Mouse (Mus musculus) embryo, embryonic 11.5 days (tissue): ENCODE measurements around the gene Ggcx.
"Not testable (repeated sequence)": the region's sequence is repeated elsewhere in the genome, so short reads cannot be mapped to it uniquely, and the experiment has no call there.

Source experiments
- DNase-seq: peaks from one replicate; pipeline ENCODE4 v3.0.0-alpha.2; 2012; ENCODE audit warnings: low read depth, low spot score

Gene Ggcx

DNA sequence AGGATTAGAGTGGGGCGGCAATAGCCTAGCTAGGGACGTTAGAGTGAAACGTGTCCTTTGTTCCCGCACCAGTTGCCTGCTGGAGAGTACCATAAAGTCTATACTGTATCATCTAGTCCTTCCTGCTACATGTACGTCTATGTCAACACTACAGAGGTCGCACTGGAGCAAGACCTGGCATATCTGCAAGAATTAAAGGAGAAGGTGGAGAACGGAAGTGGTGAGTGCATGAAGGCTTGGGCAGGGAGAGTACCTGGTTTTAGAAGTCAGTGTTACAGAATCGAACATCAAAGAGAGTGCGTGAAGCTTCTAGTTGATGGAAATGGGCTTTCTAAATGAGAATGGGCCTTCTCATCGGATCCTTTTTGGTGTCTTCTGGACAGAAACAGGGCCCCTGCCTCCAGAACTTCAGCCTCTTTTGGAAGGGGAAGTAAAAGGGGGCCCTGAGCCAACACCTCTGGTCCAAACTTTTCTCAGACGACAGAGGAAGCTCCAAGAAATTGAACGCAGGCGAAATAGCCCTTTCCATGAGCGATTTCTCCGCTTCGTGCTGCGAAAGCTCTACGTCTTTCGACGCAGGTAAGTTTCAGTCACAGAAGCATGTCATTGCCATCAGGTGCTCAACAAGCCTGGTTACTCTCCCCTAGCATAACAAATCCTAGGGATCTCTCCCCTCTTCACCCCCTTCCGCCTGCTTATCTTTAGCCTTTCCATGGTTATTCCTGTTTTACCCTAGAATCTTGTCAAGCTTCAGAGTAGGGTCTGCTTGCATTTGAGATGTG is 15.1 kb downstream of the Ggcx start:
- no peak for DNase-seq

DNA sequence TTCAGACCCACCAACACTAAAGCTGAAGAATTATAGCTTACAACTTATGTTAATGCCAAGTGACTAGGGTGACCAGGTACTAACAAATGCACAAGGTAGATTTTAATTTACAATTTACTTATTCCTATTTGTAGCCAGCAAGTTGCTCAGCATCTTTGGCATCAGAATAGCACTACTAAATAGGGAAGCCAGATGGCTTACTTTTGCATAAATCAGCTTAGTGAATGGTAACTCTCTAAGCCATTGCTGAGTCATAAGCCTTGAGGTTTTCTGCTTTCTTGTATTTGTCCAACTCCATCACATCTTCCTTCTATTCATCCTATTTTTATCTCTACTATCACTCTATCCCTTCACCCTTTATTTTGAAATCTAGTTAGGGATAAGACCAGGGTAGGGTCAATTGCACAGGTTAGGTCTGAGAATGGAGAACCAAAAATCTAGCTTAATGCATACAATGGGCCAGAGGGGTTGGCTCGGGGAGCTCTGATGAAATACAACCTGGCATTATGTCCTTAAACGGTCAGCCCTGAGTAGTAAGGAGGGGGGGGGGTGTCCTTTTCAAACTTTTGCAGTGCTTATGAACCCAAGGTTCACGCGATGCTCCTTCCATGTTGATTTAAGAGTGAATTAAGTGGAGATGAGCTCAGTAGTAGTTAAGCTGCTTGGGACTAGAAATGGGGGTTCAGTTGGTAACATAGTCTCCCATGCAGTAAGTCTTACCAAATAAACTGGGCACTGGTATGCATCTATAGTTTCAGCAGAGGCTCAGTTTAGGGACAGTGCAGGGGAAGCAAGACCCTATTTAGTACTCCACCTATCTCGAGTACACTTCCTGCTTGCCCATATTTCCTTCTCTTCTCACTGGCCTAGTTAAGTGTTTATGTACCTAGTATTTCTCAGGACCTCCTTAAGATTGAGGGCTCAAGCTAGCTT is 17.1 kb downstream of the Ggcx start:
- no peak for DNase-seq

DNA sequence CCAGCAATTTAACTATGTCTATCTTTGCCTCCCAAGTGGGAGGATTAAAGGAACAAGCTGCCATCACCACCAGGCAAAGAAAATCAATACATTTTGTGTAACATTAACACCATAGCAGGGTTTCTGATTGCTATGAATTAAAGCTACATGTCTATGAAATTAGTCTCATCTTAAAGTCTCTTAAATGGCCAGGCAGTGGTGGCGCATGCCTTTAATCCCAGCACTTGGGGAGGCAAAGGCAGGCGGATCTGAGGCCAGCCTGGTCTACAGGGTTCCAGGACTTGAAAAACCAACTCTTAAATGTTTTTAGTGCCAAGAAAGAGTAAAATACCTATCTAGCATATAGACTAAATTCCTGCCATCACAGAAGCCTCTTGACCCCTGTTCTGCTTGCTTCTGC is 18.0 kb downstream of the Ggcx start:
- DNase-seq, result no peak

DNA sequence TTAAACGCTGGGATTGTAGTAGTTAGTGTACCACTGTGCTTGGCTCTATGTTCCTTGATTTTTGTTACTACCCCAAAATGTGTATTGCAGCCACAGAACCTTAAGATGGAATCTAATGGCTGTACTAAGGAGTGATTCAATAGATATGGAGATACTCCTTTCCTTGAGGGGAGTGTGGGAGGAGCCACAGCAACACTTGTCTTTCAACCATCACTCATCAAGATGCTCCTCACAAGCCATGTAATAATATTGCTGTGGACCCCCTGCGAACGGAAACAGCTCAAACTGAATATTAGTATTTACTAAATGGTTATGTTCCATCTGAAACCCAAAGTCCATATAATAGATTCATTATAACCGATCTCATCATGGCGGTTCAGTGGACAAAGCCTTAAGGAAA is 24.1 kb downstream of the Ggcx start:
- DNase-seq, result no peak

DNA sequence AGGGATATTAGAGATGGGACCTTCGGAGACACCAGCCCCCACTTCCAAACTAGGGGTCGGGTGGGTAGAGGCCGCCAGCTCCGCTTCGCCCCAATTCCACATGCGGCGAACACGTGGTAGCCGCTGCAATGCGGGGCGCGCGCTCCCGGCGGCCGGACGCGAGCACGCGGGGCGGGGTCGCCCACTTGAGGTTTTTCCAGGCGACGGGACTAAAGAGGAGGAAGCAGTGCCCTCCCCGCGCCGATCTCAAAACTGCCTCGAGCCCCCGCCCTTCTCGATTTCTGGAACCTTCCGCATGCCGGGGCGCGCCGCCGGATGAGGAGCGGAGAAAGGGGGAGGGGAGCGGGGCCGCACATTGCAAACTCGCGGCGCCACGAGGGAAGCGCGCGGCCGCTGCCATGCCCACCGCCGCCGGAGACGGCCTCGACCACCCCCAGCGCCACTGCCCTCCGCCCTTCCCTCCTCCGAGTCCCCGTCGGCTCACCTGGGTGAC is 24.8 kb downstream of the Ggcx start:
- DNase-seq, result peak; percentile 67

DNA sequence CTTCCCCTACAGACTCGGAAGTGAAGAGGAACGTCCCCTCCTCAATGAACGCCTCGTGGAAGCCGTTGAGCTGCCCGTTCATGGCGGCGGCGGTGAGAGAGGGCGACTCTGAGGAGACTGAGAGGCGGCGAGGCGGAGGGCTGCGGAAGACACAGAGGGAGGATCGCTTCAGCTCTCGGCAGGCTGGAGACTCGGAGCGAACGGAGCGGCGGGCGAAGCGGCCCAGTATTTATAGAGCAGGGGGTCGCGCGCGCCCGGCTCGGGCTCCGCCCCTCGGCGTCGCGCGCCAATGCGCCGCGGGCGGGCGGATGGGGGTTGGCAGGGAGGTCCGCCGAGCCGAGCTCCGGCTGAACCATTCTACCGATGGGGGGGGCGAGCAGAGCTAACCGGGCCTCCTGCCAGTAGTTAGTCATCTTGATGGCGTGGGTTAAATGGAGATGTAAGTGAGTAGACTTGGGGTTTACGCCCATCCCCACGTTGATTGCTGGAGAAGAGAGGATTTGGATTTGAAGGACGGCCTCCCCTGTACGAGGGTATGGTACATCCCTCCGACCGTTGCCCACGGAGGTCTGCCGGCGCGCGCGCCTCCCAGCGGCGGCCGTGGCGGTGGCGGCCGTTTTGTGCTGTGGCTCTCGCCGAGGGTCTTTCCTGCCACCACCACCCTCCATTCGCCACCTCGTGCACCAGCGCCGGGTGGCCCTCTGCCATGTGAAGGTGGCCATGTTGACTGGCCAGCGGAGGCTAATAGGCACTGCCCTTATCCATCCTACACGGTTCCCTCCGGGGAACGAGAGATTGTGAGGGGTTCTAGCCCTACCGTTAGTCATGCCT is 25.5 kb downstream of the Ggcx start, which contains the start of gene Mat2a:
Gene Mat2a, minus strand, starts transcription at position 204 of the 831 bp plus-strand sequence.
- DNase-seq, result peak; percentile 85

DNA sequence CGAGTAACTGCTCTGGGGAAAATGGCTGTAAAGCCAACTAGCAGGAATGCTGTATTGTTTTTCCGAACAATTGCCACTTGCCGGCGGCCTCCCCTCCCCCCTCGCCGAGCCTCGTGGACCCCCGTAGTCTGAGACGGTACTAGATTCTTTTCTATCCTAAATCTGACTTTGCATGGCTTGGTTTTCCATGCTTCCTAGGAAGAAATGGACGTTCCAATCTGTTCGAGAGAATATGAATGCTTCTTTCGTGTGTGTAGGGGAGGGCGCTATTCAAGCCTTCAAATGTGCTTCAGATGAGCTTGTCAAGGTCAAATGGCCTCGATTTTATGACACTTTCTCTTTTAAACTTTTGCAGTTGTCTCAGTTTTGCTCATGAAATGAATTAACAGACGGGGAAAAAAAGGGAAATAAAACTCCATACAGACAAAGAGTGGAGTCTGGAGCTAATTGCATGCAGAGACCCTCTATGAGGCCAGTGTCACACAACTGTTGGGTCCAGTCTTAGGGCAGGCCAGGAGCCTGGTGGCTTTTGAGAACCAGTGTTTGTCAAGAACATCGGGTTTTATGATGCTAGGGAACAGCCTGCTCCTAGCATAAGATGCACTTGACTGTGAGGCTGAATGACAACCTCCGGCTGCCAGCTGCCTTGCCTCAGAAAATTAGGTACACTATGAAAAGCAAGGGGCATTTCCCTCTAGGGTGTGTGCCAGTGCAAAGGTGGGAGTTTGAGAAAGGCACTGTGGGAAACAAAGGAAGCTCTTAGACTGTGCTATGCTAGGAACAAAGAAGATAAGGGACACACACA is 26.3 kb downstream of the Ggcx start:
- no peak for DNase-seq

DNA sequence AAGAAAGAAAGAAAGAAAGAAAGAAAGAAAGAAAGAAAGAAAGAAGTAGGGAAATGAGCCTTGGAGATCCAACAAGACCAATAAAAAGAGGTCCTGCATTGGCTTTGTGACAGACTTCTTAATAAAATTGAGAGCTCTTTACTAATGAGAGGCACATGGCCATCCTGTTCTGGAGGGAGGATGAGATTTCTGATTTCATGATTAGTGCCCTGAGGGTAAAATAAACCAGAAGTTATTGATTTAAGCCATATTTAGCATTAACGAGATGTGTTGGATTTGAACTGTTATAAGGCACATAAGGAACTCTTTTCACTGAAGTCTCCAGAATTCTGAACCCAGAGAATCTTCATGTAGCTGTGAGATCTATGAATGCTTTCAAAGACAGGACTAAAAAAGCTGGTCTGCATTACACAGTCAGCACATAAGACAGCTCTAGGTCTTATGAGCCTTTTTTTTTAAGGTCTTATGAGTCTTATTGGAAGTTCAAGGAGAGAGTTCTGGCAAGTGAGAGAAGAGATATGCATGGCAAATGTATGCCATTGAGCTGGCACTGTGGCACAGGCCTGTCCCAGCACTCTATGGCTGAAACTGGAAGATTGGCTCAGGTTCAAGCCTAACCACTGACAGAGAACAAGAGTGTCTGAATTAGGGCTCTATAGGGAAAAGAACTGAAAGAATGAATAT is 29.0 kb downstream of the Ggcx start:
- no peak for DNase-seq

DNA sequence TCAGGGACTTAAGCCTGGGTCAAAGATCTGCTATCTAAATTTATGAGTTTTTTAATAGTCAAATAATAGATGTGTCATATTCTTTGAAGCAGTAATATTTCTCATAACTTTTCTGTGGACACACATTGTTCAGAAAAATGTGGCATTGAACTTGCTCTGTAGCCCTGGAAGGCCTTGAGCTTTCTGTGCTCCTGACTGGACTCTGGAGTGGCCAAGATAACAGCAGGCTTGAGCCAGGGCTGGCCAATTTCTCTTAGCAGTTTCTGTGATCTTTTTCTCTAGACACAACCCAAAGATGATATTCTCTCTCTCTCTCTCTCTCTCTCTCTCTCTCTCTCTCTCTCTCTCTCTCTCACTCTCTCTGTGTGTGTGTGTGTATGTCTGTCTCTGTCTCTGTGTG is 30.9 kb downstream of the Ggcx start:
- no peak for DNase-seq

DNA sequence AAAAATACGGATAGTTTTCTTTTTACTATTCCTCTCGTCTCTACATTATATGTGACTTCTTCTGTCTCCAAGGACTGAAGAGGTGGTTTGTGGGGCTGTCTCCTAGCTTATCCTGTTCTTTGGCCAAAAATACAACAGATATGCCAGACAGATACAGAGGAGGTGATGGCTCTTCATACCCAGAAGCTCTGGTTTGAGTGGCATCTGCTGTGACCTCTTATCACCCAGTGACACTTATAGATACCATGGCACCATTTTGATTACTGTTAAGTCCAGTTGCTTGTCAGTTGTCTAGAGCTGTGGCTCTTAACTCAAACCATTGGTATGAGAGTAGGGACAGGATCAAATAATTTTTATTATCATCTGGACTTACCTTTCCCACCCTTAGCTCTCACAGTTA is 33.4 kb downstream of the Ggcx start:
- no peak for DNase-seq

DNA sequence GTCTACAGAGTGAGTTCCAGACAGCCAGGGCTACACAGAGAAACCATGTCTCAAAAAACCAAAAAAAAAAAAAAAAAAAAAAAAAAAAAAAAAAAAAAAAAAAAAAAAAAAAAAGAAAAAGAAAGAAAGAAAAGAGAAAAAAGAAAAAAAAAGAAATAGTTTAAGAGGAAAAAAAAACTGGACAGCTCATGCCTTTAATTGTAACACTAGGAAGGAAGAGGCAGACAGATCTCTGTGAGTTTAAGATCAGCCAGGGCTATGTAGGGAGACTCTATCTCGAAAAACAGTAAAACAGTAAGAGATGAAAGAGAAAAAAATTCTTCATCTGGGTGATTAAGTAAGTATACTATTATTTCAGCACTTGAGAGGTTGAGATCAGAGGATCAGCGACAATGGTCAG is 37.7 kb downstream of the Ggcx start:
- not testable (repeated sequence) for DNase-seq

DNA sequence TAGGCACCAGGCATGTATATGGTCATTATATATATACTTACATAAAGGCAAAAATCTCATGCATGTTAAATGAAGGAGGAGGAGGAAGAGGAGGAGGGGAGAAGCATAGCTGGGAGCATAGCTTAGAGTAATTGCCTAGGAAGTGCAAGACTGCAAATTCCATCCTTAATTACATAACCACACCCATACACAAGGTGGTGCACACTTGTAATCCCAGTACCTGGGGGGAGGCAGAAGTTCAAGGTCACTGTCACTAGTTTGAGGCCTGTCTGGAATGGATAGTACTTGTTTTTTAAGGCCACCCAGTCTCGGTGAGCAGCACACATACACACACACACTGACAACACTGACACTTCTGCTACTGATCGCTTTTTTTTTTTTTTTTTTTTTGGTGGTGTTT is 38.2 kb downstream of the Ggcx start:
- no peak for DNase-seq

DNA sequence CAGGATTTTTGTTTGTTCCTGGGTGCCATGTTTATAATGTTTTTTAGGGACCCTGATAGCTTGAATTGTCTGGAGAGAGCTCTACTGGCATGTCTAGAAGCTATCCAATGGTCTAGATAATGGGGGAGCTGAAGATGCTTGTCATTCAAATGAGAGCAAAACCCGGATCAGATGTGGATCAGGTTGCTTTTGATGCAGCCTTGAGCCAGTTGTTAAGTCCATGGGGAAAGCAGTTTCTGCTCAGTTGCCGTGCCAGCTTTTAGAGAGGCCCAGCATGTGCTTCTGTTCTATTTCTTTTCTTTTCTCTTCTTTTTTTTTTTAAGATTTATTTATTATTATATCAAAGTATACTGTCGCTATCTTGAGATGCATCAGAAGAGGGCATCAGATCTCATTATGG is 39.5 kb downstream of the Ggcx start:
- no peak for DNase-seq

DNA sequence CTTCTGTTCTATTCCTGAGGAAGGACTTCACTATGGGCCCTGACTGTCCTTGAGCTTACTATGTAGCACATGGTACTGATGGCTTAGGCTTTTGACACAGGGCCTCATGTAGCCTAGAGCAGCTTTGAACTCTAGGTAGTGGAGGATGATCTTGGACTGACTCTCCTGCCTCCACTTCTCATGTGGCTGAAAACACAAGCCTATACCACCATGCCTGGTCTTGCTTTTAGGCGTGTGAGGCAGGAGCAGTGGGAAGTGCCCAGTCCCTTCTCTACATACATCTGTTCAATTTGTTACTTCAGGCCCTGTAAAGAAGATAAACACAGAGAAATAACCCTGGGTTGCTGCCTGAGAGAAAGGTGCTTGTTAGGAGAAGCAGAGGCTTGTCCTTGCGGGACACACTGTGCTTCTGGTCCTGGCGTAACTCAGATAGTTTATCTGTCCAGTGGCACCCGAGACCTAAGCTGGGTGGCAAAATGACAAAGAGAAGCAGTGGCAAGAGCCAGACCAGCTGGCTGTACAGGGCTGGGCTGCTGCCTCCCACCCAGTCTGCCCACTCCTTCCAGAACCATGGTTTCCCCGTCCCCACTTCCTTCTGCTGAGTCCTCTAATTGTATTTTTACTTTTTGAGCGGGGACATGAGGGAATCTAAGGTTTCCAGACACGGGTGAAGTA is 40.1 kb downstream of the Ggcx start:
- no peak for DNase-seq

DNA sequence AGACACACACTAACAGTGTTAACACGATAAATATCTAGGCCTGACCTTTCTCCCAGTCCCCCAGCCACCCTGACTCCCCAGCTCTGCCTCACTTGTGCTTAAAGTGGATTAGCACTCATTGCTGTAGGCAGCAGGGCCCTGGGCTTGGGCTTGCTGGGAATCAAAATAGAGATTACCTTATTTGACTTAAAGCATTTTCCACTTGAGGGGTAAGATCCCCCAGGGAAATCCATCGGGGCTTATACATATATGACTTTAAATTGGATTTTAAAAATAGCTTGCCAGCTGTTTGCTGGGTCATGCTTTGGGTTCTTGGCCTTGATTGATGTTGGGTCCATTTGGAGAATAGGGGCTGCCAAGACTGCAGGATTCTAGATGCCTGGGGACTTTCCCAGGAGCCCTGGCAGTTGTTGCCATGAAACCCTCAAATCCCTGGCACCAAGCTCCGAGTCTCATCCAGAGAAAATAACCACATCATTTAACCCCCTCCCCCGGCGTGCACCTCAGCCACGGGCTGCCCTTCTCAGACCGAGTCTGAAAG is 40.8 kb downstream of the Ggcx start:
- DNase-seq, result no peak

DNA sequence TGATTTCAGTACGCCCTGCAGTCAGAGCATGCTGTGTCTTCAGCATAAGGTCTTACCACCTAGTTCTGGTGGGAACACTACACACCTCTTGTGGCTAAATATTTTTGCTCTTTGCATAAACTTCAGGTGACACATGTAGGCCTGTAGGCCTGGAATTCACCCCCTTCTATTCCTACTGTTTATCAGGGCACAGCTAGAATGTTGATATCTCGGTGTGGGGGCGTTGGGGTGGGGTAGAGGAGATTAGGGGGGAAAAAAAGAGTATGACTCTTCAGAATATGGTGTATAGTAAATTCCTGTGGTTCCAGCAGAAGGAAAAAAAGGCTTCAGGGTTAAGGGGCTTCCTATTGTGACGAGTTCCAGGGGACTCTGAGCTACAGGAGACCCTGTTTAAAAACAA is 42.5 kb downstream of the Ggcx start:
- DNase-seq, result no peak

DNA sequence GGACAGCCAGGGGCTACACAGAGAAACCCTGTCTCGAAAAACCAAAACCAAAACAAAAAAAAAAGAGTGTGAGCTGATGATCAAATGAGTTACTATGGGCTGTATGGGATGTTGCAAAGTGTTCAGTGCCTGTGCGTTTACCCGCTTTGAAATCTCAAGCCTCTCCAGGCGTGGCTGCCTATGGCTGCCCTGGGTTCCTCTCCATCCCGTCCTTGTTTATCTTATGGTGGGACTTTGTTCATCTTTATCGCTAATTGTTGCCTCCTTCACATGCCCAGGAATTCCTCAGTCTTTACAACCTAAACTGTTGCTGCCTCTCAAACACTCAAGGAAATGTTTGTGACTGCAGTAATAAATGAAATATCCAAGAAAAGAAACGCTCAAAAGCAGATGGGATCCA is 44.3 kb downstream of the Ggcx start:
- DNase-seq, result no peak

DNA sequence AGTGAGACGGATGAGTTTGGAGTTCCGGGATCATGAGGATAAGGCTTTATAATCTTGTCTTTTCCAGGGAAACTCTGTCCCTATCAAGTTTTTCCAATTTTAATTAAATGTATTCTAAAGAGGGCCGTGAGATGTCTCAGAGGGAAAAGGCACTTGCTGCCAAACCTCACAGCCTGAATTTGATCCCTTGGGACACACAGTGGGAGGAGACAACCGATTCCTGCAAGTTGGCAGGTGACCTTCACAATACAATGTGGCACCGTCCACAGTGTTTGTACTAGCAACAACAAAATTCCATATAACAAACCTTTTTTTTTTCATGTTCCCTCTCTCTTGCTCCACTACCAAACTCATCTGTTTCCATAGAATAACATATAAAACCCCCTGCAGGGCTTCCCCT is 44.8 kb downstream of the Ggcx start:
- no peak for DNase-seq

DNA sequence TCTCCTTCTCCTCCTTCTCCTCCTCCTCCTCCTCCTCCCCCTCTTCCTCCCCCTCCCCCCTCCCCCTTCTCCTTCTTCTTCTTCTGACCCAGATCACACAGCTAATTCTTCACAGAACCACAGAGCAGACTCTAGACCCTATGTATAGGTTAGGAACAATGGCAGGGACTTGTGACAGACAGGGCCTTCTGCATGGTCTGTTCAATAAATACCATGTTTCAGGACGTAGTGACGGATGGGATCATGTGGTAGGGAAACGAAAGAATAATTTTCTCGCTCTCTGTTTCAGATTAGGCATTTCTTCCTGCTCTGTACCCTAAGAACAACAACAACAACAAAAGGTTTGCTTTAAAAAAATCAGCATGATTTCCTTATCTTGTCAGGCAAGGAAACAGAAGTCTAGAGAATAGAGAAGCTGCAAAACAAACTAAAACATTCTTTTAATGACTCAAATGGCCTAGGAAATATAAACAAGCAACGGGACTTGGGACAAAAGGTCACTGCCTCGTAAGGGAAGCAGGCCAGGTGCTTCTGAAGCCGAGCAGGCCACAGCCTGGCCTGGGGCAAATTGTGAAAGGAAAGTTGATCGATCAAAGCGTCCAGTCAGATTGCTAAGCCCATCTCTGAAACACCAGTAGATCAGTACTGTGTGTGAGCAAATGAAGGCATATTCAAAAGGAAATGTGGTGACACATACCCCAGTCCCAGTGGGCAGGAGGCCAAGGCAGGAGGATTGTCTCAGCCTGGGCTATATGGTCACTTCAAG is 46.1 kb downstream of the Ggcx start:
- no peak for DNase-seq
